Mouse (Mus musculus): ENCODE results near the gene Ugt1a8. TPM values are rescaled to one million over a fixed set of nuclear protein-coding genes. Genes with fewer than 3 reads are reported as not detected.

Ugt1a8 gene
- total RNA-seq, 2 experiments from 2014 or later, result not detected

GRCm38 (mm10) chr1:88258361-88258760, 170.7 kb downstream of the Ugt1a8 start:
- no peak for DNase-seq (ENCODE audit: low spot score in 2 of 2)

- DNase-seq (ENCODE audit: low spot score in 2 of 2), result peak; percentile 66 to 68
These were observed 171.4 kb downstream of the Ugt1a8 start for GRCm38 (mm10) chr1:88258881-88259642.

- DNase-seq (ENCODE audit: low spot score in 2 of 2), result peak in 1 of 2 experiments; percentile 52
These were observed 172.0 kb downstream of the Ugt1a8 start for GRCm38 (mm10) chr1:88259643-88260024.

- DNase-seq (ENCODE audit: low spot score in 2 of 2), result peak in 1 of 2 experiments; percentile 64
These were observed 172.5 kb downstream of the Ugt1a8 start for GRCm38 (mm10) chr1:88260114-88260513.

- DNase-seq (ENCODE audit: low spot score in 2 of 2), result no peak
These were observed 173.2 kb downstream of the Ugt1a8 start for GRCm38 (mm10) chr1:88260604-88261377.

- DNase-seq (ENCODE audit: low spot score in 2 of 2), result no peak
These were observed 174.1 kb downstream of the Ugt1a8 start for GRCm38 (mm10) chr1:88261706-88262105.

GRCm38 (mm10) chr1:88262255-88262654, 174.6 kb downstream of the Ugt1a8 start:
- peak; percentile 69 to 72 for DNase-seq (ENCODE audit: low spot score in 2 of 2)

- DNase-seq (ENCODE audit: low spot score in 2 of 2), result no peak
These were observed 175.3 kb downstream of the Ugt1a8 start for GRCm38 (mm10) chr1:88262961-88263360.

- no peak for DNase-seq (ENCODE audit: low spot score in 2 of 2)
These were observed 176.2 kb downstream of the Ugt1a8 start for GRCm38 (mm10) chr1:88263778-88264177.

- no peak for DNase-seq (ENCODE audit: low spot score in 2 of 2)
These were observed 176.7 kb downstream of the Ugt1a8 start for GRCm38 (mm10) chr1:88264237-88264868.

- no peak for DNase-seq (ENCODE audit: low spot score in 2 of 2)
These were observed 177.2 kb downstream of the Ugt1a8 start for GRCm38 (mm10) chr1:88264869-88265240.

- no peak for DNase-seq (ENCODE audit: low spot score in 2 of 2)
These were observed 178.5 kb downstream of the Ugt1a8 start for GRCm38 (mm10) chr1:88266123-88266522.

- DNase-seq (ENCODE audit: low spot score in 2 of 2), result no peak
These were observed 179.9 kb downstream of the Ugt1a8 start for GRCm38 (mm10) chr1:88267489-88267888.

GRCm38 (mm10) chr1:88268070-88268469, 180.5 kb downstream of the Ugt1a8 start:
- no peak for DNase-seq (ENCODE audit: low spot score in 2 of 2)

Other genes starting within 250 kb of the Ugt1a8 start
- gene Dgkd, start 234.5 kb upstream of the Ugt1a8 start, total RNA-seq (2021), result 100 to 1,000 TPM; 119 to 134 TPM
- gene Usp40, start 79.3 kb upstream of the Ugt1a8 start, total RNA-seq (2021), result 10 to 100 TPM; 23.0 to 24.6 TPM
- gene Ugt1a10, start 32.4 kb upstream of the Ugt1a8 start, total RNA-seq (2021), result not detected
- not detected for gene Ugt1a9, start 17.0 kb upstream of the Ugt1a8 start, total RNA-seq (2021)
- gene Ugt1a7c, start 7.2 kb downstream of the Ugt1a8 start, total RNA-seq (2021), result 1 to 10 TPM; 1.3 TPM
- gene Ugt1a6b, start 15.4 kb downstream of the Ugt1a8 start, total RNA-seq (2021), result under 1 TPM in 1 of 2 experiments, not detected in 1; 0.42 TPM
- under 1 TPM in 1 of 2 experiments, not detected in 1; 0.46 TPM for gene Ugt1a6a, start 47.0 kb downstream of the Ugt1a8 start, total RNA-seq (2021)
- gene Ugt1a5, start 78.2 kb downstream of the Ugt1a8 start, total RNA-seq (2021), result not detected
- not detected for gene Ugt1a2, start 112.8 kb downstream of the Ugt1a8 start, total RNA-seq (2021)
- 1 to 10 TPM; 3.2 to 5.4 TPM for gene Dnajb3, start 118.0 kb downstream of the Ugt1a8 start, total RNA-seq (2021)
- gene Ugt1a1, start 124.1 kb downstream of the Ugt1a8 start, total RNA-seq (2021), result not detected
- gene Mroh2a, start 139.2 kb downstream of the Ugt1a8 start, total RNA-seq (2021), result under 1 TPM; 0.07 to 0.87 TPM
- 10 to 100 TPM; 44.8 to 49.1 TPM for gene Hjurp, start 189.8 kb downstream of the Ugt1a8 start, total RNA-seq (2021)
- under 1 TPM; 0.51 to 0.71 TPM for gene Trpm8, start 189.8 kb downstream of the Ugt1a8 start, total RNA-seq (2021)